Comparison of ENCODE assay signal across 8 mouse cellular contexts in genomic region chr7:16051883-16052595, GRCm38 (mm10). TPM values are rescaled to one million over a fixed set of nuclear protein-coding genes. Genes with fewer than 3 reads are reported as not detected.
A peak's percentile ranks its signal among the peaks of the same experiment; 100 is the strongest.
DNase-seq lines count a peak whose midpoint lies in the region; ATAC-seq lines count a peak whose summit lies in the region.

No protein-coding gene starts in this region.

- peak; percentile 34 for ATAC-seq in activated CD4-positive, CD25-positive, alpha-beta regulatory T cell, adult 4 months
- peak; percentile 39 for ATAC-seq in common myeloid progenitor, adult 5-6 weeks (replicated peaks; ENCODE audit: low read depth, poor library complexity, severe bottlenecking)
- ATAC-seq in megakaryocyte-erythroid progenitor cell, adult 5-6 weeks (replicated peaks; ENCODE audit: low FRiP score, low TSS enrichment, poor library complexity, severe bottlenecking): peak; percentile 46

- peak; percentile 57 to 62 for DNase-seq in gastrocnemius, adult 8-10 months (ENCODE audit: low spot score in 2 of 2)
- peak; percentile 92 for DNase-seq in induced T-regulatory cell, adult 2 months (ENCODE audit: low read depth)
- peak; percentile 80 for DNase-seq in left cerebral cortex, postnatal 14 days (ENCODE audit: low spot score in 2 of 2)
- DNase-seq in right cerebral cortex, postnatal 25 days: peak; percentile 80
- DNase-seq in yolk sac, embryonic 10.5 days (ENCODE audit: low spot score): peak; percentile 81

- intact Hi-C loops in left cerebral cortex, postnatal 14 days (cut with DNase I): loop anchor here (2.0 kb wide), 1 partner anchor 69 kb away; no protein-coding TSS in a partner anchor

RNA-seq across cellular contexts. Expression of gene Bicra, which starts 4.3 kb away (rescaled TPM):
- 1 to 10 TPM; 3.7 TPM for polyA plus RNA-seq in activated CD4-positive, CD25-positive, alpha-beta regulatory T cell, adult 4 months (2017; shearing (Covaris generic))
- 1.2 and 2.5 TPM in 2 replicates for total RNA-seq in common myeloid progenitor, adult 5-6 weeks (2017)
- total RNA-seq in gastrocnemius, adult 8-10 months (2022): 1 to 10 TPM; 3.7 to 6.8 (median 5.6) TPM
- 10 to 100 TPM; 14.6 to 16.9 TPM for total RNA-seq in left cerebral cortex, postnatal 14 days (2021)
- total RNA-seq in megakaryocyte-erythroid progenitor cell, adult 5-6 weeks (2014; fragmentation: Nextera tagmentation): 12.6 and 21.3 TPM in 2 replicates
- total RNA-seq in megakaryocyte-erythroid progenitor cell, adult 5-6 weeks (2017): 0.15 and 1.8 TPM in 2 replicates

RNA-seq across cellular contexts. Expression of gene Zfp541, which starts 9.6 kb away (rescaled TPM):
- under 1 TPM in 1 of 2 experiments, not detected in 1; 0.11 TPM for polyA plus RNA-seq in activated CD4-positive, CD25-positive, alpha-beta regulatory T cell, adult 4 months (2017; shearing (Covaris generic))
- not detected in 2 replicates for total RNA-seq in common myeloid progenitor, adult 5-6 weeks (2017)
- not detected for total RNA-seq in gastrocnemius, adult 8-10 months (2022)
- total RNA-seq in left cerebral cortex, postnatal 14 days (2021): under 1 TPM; 0.40 to 0.59 TPM
- not detected in 2 replicates for total RNA-seq in megakaryocyte-erythroid progenitor cell, adult 5-6 weeks (2014; fragmentation: Nextera tagmentation)
- total RNA-seq in megakaryocyte-erythroid progenitor cell, adult 5-6 weeks (2017): not detected in 2 replicates

RNA-seq across cellular contexts. Expression of gene Napa, which starts 46.2 kb away (rescaled TPM):
- 100 to 1,000 TPM; 162 to 259 TPM for polyA plus RNA-seq in activated CD4-positive, CD25-positive, alpha-beta regulatory T cell, adult 4 months (2017; shearing (Covaris generic))
- total RNA-seq in common myeloid progenitor, adult 5-6 weeks (2017): 61.1 and 65.9 TPM in 2 replicates
- total RNA-seq in gastrocnemius, adult 8-10 months (2022): 100 to 1,000 TPM; 105 to 140 (median 115) TPM
- 100 to 1,000 TPM; 241 to 246 TPM for total RNA-seq in left cerebral cortex, postnatal 14 days (2021)
- total RNA-seq in megakaryocyte-erythroid progenitor cell, adult 5-6 weeks (2014; fragmentation: Nextera tagmentation): 92.2 and 111 TPM in 2 replicates
- 41.1 and 49.5 TPM in 2 replicates for total RNA-seq in megakaryocyte-erythroid progenitor cell, adult 5-6 weeks (2017)

Comparison
In these comparisons a context has a peak if more than half of its experiments do, and no peak if none do; other contexts are left out.
1. Peak in every context shown above with its lines: DNase-seq and ATAC-seq.